Mouse (Mus musculus) Patski (cell line): ENCODE results near the gene Tmem14a. TPM values are rescaled to one million over a fixed set of nuclear protein-coding genes. Genes with fewer than 3 reads are reported as not detected.
"Not testable (repeated sequence)": the region's sequence is repeated elsewhere in the genome, so short reads cannot be mapped to it uniquely, and the experiment has no call there.

Source experiments
- ATAC-seq: fragments of 100-300 bp; one replicate; pipeline ENCODE4 v1.8.0; 2021
- CTCF ChIA-PET: fragments of 350-600 bp; sonication (Branson Sonifier 250); formaldehyde crosslinking; loops from one replicate; lab custom pipeline; 2022; ENCODE audit warnings: inconsistent platforms; lab: Charles Lee
- POLR2A ChIA-PET: fragments of 350-600 bp; sonication (Branson Sonifier 250); formaldehyde crosslinking; loops from one replicate; lab custom pipeline; 2022; ENCODE audit warnings: antibody characterized with exemption, inconsistent platforms; lab: Charles Lee
- DNase-seq: peaks from one replicate; pipeline ENCODE4 v3.0.0-alpha.2; 2011; ENCODE audit warnings: low read depth, low spot score
- H3K27me3 ChIP-seq: fragments of 371-371 bp; one replicate; pipeline ENCODE4 v1.5.1; 2021
- CTCF ChIP-seq: fragments of 100-300 bp; IDR thresholded peaks from one replicate; pipeline ENCODE4 v1.5.1; 2021
- in situ Hi-C: fragments of 300-500 bp; cut with MboI; formaldehyde crosslinking; loops from 3 replicates; pipeline ENCODE4 v1.11.1; 2018; ENCODE audit warnings: low pct_unique_long_range_greater_than_20kb, mixed read lengths
- polyA plus RNA-seq: library from polyadenylated mRNA; unstranded; gene quantifications from one replicate; pipeline ENCODE4 v1.2.3, GENCODE M21; 2021

The Tmem14a gene
- polyA plus RNA-seq, 1 experiment from 2014 or later, result 8.5 TPM

DNA sequence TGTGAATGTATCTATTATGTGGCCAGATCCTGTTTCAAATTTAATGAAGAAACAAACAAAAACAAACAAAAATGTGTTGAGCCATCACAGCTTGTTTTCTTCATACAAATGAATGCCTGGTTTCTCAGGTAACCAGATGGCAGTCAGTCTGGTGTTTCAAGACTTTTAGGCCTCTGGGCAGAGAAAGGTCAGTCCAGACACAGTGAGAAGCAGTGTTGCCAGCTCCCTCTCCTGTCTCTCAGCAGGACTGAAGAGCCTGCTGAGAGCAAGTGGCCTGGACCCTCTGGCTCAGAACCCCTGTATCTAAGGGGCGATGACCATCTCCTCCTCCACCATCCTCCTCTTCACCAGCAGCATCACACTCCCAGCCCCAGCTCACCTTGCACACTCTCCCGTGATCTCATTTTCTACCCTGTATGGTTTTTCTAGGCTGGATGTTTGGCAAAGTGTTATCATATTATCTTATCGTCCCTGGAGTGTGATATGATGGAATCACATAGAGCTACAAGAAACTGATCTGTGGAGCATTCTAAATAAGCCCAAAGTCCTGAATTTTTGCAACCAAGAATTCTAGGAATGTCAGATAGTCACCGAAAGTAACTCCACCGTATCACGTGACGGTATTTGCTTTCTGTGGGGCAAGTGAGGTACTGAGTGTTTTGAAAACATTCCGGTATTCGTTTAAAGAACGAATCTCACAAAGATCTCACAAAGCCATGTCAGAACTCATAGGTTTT lies 34.4 kb downstream of the Tmem14a start:
- in situ Hi-C loops, result no loop called here
- no peaks in the 10 kb centered on the region for H3K27me3 ChIP-seq

DNA sequence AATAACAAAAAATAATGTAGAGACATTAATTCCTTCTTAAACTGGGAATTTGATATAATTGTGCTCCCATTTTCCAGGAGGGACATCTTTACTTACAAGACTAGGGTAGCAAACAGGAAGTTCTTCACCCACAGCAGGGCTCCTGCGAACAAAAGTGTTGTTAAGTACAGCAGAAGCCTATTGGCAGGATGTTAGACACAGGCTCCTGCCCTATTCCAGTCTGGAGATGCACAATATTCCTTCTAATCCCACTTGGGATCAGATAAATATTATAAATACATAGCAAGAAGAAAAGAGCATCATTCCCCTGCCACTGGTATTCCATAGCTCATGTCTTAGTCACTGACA lies 34.9 kb downstream of the Tmem14a start:
- no peak for DNase-seq
- no peak for ATAC-seq
- no peak for TF ChIP-seq CTCF
- in situ Hi-C loops, result no loop called here
- ChIA-PET POLR2A (no interaction called here), CTCF (no interaction called here)
- H3K27me3 ChIP-seq, result no peaks in the 10 kb centered on the region

More for the DNA sequence above, 34.4 kb downstream of the Tmem14a start:
- peak; percentile 26 for ATAC-seq
- POLR2A ChIA-PET, result no interaction called here
- TF ChIP-seq CTCF, result no peak
- DNase-seq, result no peak
- CTCF ChIA-PET, result interaction anchor here (1.1 to 1.2 kb wide), 2 partner anchors 13 to 30 kb away, joined by 3 to 4 read pairs; partner anchors contain the start of gene Gsta3

DNA sequence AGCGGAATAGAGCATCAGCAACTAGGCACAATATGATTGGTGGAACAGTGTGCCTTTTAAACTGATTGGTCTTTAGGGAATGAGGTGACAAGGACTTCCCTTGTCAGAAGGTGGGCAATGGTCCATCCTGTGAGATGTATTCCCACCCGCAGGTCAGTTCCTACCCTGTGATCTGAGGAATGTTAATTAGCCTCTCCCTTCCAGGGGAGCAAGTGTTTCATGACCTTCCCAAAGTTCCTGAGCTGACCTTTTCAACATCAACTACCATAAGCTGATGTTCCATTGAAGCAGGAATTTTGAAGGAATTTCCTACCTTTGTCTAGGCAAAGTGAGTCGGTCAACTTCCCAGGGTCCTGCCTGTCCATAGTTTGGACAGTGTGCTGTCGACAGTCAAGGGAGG lies 35.5 kb downstream of the Tmem14a start:
- ChIA-PET CTCF (no interaction called here), POLR2A (no interaction called here)
- H3K27me3 ChIP-seq, result no peaks in the 10 kb centered on the region
- TF ChIP-seq CTCF, result no peak
- in situ Hi-C loops, result no loop called here
- ATAC-seq (no peak), DNase-seq (no peak)

DNA sequence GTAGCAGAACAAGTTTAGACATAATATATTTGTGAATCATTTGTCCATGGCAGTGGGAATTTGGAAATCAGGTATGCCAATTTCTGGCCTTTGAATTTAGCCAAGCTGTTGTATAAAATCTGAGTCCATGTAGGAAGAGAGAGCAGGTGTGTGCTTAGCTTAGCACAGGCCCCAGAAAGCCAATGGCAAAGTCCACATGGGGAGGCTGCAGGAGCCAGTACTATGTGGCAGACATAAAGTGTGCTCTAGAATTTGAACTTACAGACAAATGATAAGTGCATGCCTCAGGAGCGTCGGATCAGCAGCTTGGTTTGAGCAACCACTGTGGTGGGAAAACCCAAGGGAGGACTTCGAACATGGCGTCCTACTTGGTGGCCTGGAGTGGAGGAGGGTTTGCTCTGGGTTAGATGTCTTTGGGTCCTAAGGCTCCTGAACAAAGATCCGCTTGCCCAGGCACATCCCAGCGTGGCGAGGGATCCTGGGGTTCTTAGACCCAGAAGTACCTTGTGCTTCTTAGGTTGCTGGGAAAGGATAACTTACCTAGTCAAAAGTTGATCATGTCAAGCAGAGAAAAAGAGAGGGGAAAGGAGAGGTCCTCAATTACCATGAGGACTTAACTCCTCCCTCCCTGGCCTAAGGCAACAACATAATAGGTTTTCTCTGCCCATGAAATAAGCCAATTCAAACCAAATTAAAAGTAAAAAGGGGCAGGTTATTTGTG lies 37.4 kb downstream of the Tmem14a start:
- in situ Hi-C loops, result no loop called here
- CTCF ChIA-PET, result interaction anchor here (1.3 kb wide), 1 partner anchor 17 kb away, joined by 3 read pairs; no protein-coding TSS in a partner anchor
- no peaks in the 10 kb centered on the region for H3K27me3 ChIP-seq
- POLR2A ChIA-PET, result interaction anchor here (0.6 kb wide), 1 partner anchor 15 kb away, joined by 3 read pairs; no protein-coding TSS in a partner anchor
- DNase-seq (no peak), ATAC-seq (no peak)
- TF ChIP-seq CTCF, result no peak

DNA sequence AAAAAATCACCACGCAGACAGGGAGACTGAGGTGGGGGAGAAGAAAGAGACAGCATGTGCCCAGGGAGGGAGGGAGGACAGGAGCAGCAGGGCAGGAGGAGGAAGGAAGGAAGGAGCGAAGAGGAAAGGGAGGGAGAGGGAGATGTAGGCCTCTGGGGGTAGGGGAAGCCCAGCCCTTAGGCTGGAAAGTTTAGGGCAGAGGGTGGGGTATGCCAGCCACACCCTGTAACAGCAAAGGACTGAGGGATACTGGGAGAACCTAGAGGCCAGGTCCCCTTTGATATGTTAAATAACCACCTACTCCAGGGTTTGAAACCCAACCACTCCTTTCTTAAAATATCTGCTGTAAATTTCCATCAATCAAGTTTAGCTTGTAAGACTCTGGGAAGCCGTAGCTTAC lies 38.0 kb downstream of the Tmem14a start:
- CTCF ChIA-PET, result interaction anchor here (1.3 kb wide), 1 partner anchor 90 kb away, joined by 3 read pairs; no protein-coding TSS in a partner anchor
- no peak for ATAC-seq
- no peak for TF ChIP-seq CTCF
- POLR2A ChIA-PET, result no interaction called here
- no peaks in the 10 kb centered on the region for H3K27me3 ChIP-seq
- in situ Hi-C loops, result no loop called here
- no peak for DNase-seq

DNA sequence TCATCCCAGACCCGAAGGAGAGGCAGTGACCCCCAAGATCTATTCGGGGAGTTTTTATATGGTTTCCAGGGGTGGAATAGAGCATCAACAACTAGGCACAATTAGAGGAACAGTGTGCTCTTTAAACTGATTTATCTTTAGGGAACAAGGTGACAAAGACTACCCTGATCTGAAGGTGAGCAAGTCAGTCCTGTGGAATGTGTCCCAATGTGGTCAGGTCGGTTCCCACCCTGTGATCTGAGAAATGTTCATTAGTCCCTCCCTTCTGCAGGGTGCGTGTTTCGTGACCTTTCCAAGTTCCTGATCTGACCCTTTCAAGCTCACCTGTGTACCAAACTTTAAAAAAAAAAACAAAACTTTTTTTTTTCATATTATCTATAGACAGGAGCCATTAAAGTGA lies 38.5 kb downstream of the Tmem14a start:
- TF ChIP-seq CTCF, result no peak
- no peak for DNase-seq
- in situ Hi-C loops, result no loop called here
- ATAC-seq, result no peak
- ChIA-PET POLR2A (no interaction called here), CTCF (interaction anchor here (1.3 kb wide), 1 partner anchor 90 kb away, joined by 3 read pairs; no protein-coding TSS in a partner anchor)
- H3K27me3 ChIP-seq, result no peaks in the 10 kb centered on the region

DNA sequence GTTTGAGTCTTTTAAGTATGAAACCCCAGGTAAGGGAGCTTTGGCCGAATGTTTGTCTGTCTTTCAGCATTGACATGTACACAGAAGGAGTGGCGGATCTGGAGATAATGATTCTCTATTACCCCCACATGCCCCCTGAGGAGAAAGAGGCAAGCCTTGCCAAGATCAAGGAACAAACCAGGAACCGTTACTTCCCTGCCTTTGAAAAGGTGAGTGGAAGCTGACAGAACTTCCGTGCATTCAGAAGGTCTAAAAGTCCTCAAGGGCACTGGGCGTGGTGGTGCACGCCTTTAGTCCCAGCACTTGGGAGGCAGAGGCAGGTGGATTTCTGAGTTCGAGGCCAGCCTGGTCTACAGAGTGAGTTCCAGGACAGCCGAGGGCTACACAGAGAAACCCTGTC lies 41.6 kb downstream of the Tmem14a start:
- DNase-seq, H3K27me3 ChIP-seq, CTCF ChIA-PET, ATAC-seq, POLR2A ChIA-PET: not testable (repeated sequence)
- in situ Hi-C loops, result loop anchor here (5.0 to 10.0 kb wide), 3 partner anchors 43 to 325 kb away; partner anchors contain the start of gene Tmem14a

DNA sequence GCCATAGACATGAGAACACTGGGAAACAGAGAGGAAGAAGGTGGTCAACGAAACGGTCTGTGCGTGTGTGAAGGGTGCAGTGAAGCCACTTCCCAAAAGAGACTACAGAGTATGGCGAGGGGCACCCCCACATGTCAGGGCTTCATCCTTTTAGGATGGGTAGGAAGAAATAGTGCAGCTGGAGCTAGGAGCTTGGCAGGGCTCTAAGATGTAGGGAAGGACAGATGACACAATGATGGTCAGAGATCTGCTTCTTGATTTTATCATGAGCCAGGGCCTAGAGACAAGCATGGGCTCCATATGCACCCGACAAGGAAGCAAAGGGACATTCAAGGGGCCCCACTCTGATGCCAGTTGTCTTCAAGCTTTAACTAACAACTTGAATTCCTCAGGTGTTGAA lies 44.0 kb downstream of the Tmem14a start:
- in situ Hi-C loops, result loop anchor here (5.0 to 10.0 kb wide), 3 partner anchors 45 to 328 kb away; partner anchors contain the start of gene Tmem14a
- CTCF ChIA-PET, result interaction anchor here (0.7 kb wide), 1 partner anchor 15 kb away, joined by 3 read pairs; no protein-coding TSS in a partner anchor
- DNase-seq, result no peak

DNA sequence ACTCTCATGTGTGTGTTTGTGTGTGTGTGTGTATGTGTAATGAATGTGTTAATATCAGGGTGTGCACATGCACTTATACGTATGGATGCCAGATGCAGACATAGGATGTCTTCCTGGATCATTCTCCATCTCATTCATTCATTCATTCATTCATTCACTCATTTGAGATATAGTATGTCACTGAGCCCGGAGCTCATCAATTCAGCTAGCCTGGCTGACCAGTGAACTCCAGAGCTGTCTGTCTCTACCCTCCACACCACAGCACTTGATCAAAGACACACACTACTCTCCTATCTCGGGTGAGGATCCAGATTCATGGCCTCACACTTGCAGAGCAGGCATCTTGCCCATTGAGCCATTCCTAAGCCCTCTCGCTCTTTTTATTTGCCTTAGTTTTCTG lies 45.6 kb downstream of the Tmem14a start:
- ChIA-PET CTCF (no interaction called here), POLR2A (no interaction called here)
- no peaks in the 10 kb centered on the region for H3K27me3 ChIP-seq
- no peak for TF ChIP-seq CTCF
- in situ Hi-C loops, result loop anchor here (5.0 to 10.0 kb wide), 3 partner anchors 47 to 329 kb away; partner anchors contain the start of gene Tmem14a
- no peak for DNase-seq
- no peak for ATAC-seq

More for the DNA sequence above, 44.0 kb downstream of the Tmem14a start:
- POLR2A ChIA-PET, result no interaction called here
- TF ChIP-seq CTCF, result no peak
- no peaks in the 10 kb centered on the region for H3K27me3 ChIP-seq
- no peak for ATAC-seq

DNA sequence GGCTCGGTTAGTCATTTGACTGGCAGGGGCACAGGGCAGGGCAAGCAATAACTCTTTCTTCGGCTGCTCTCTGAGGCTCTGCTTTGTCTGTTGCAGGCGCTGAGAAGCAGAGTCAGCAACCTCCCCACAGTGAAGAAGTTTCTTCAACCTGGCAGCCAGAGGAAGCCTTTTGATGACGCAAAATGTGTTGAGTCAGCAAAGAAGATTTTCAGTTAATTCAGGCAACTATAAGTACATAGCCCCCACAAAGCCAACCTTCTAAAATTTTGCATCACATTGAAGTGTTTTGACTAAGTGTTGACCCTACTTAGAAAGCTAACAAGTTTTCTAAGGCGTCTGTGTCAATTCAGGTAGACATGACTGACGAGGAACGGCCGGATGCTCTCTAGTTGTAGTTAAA lies 46.4 kb downstream of the Tmem14a start:
- DNase-seq (no peak), ATAC-seq (no peak)
- CTCF ChIA-PET, result interaction anchor here (0.7 kb wide), 1 partner anchor 18 kb away, joined by 3 read pairs; no protein-coding TSS in a partner anchor
- in situ Hi-C loops, result loop anchor here (5.0 to 10.0 kb wide), 3 partner anchors 47 to 330 kb away; partner anchors contain the start of gene Tmem14a
- H3K27me3 ChIP-seq, result no peaks in the 10 kb centered on the region
- POLR2A ChIA-PET, result no interaction called here
- TF ChIP-seq CTCF, result no peak
